Mouse (Mus musculus): ENCODE data around the gene Nek8. TPM values are rescaled to one million over a fixed set of nuclear protein-coding genes. Genes with fewer than 3 reads are reported as not detected.
A peak's percentile ranks its signal among the peaks of the same experiment; 100 is the strongest.
"Not testable (repeated sequence)": the region's sequence is repeated elsewhere in the genome, so short reads cannot be mapped to it uniquely, and the experiment has no call there.

Gene Nek8
- polyA plus RNA-seq, 1 experiment from 2014 or later, result 16.5 TPM

GRCm38 (mm10) chr11:78194411-78195100 lies 18.1 kb upstream of the Nek8 start:
- Histone ChIP-seq H3K36me3 (peaks cover 29% of the 10 kb centered on the region), H3K27ac (peak overlapping the region; percentile 85), H3K4me3 (peak overlapping the region; percentile 59), H3K4me1 (peaks cover 26% of the 10 kb centered on the region), H3K27me3 (ENCODE audit: insufficient read depth, poor library complexity, severe bottlenecking) (no peaks in the 10 kb centered on the region), H3K9me3 (no peaks in the 10 kb centered on the region)
- DNase-seq (ENCODE audit: low spot score), result peak; percentile 93
- WGBS, result 3% methylated on average over 30 of the region's 30 CpGs

GRCm38 (mm10) chr11:78193113-78193512 lies 16.6 kb upstream of the Nek8 start, which contains the start of gene Proca1:
Proca1 (plus strand) TSS chr11:78193392.
- Histone ChIP-seq H3K27me3 (ENCODE audit: insufficient read depth, poor library complexity, severe bottlenecking) (no peaks in the 10 kb centered on the region), H3K9me3 (no peaks in the 10 kb centered on the region), H3K4me1 (peaks cover 39% of the 10 kb centered on the region), H3K4me3 (peak within 1 kb of the TSS; percentile 59), H3K27ac (peak within 1 kb of the TSS; percentile 85), H3K36me3 (peaks cover 29% of the 10 kb centered on the region)
- WGBS, result 74% methylated on average over 1 of the region's 1 CpGs
- DNase-seq (ENCODE audit: low spot score), result no peak

GRCm38 (mm10) chr11:78190041-78190440 lies 13.6 kb upstream of the Nek8 start:
- Histone ChIP-seq H3K27me3 (ENCODE audit: insufficient read depth, poor library complexity, severe bottlenecking) (no peaks in the 10 kb centered on the region), H3K36me3 (peaks cover 29% of the 10 kb centered on the region), H3K4me3 (peak overlapping the region; percentile 87), H3K27ac (peak overlapping the region; percentile 99), H3K4me1 (peaks cover 32% of the 10 kb centered on the region), H3K9me3 (no peaks in the 10 kb centered on the region)
- WGBS, result 72% methylated on average over 6 of the region's 6 CpGs
- DNase-seq (ENCODE audit: low spot score), result no peak

- H3K36me3 ChIP-seq, result peaks cover 29% of the 10 kb centered on the region
- peaks cover 26% of the 10 kb centered on the region for H3K4me1 ChIP-seq
- WGBS, result under 1% methylated on average over 42 of the region's 42 CpGs
- no peaks in the 10 kb centered on the region for H3K9me3 ChIP-seq
- peak; percentile 91 for DNase-seq (ENCODE audit: low spot score)
- peak overlapping the region; percentile 87 for H3K4me3 ChIP-seq
- H3K27ac ChIP-seq, result peak overlapping the region; percentile 99
- no peaks in the 10 kb centered on the region for H3K27me3 ChIP-seq (ENCODE audit: insufficient read depth, poor library complexity, severe bottlenecking)
Observed at GRCm38 (mm10) chr11:78189234-78190040, 13.0 kb upstream of the Nek8 start.

- WGBS, result under 1% methylated on average over 79 of the region's 80 CpGs
- DNase-seq (ENCODE audit: low spot score), result peak; percentile 92
- peaks cover 29% of the 10 kb centered on the region for H3K36me3 ChIP-seq
Observed at GRCm38 (mm10) chr11:78188331-78189233, 12.1 kb upstream of the Nek8 start, which contains the start of gene Rab34. Rab34 (plus strand) TSS chr11:78188430.

GRCm38 (mm10) chr11:78184702-78185101 lies 8.2 kb upstream of the Nek8 start:
- not testable (repeated sequence) for H3K9me3 ChIP-seq; H3K27me3 ChIP-seq (ENCODE audit: insufficient read depth, poor library complexity, severe bottlenecking); H3K27ac ChIP-seq; DNase-seq (ENCODE audit: low spot score)
- Histone ChIP-seq H3K4me3 (0 out of 2 replicates have a peak overlapping the region, but pooled peaks have one; percentile 92), H3K4me1 (peaks cover 49% of the 10 kb centered on the region), H3K36me3 (peaks cover 26% of the 10 kb centered on the region)
- 94% methylated on average over 6 of the region's 6 CpGs for WGBS

More at GRCm38 (mm10) chr11:78188331-78189233, 12.1 kb upstream of the Nek8 start, which contains the start of gene Rab34:
- H3K4me1 ChIP-seq, result peaks cover 28% of the 10 kb centered on the region
- H3K9me3 ChIP-seq, result no peaks in the 10 kb centered on the region
- H3K27ac ChIP-seq, result peak within 1 kb of the TSS; percentile 99
- H3K27me3 ChIP-seq (ENCODE audit: insufficient read depth, poor library complexity, severe bottlenecking), result no peaks in the 10 kb centered on the region
- peak within 1 kb of the TSS; percentile 87 for H3K4me3 ChIP-seq

GRCm38 (mm10) chr11:78183884-78184514 lies 7.5 kb upstream of the Nek8 start:
- H3K9me3 ChIP-seq, result no peaks in the 10 kb centered on the region
- H3K27ac ChIP-seq, result peak overlapping the region; percentile 96
- H3K27me3 ChIP-seq (ENCODE audit: insufficient read depth, poor library complexity, severe bottlenecking), result no peaks in the 10 kb centered on the region
- no peak for DNase-seq (ENCODE audit: low spot score)
- peaks cover 48% of the 10 kb centered on the region for H3K4me1 ChIP-seq
- peaks cover 31% of the 10 kb centered on the region for H3K36me3 ChIP-seq
- 43% methylated on average over 10 of the region's 10 CpGs for WGBS
- peak overlapping the region; percentile 92 for H3K4me3 ChIP-seq

- H3K9me3 ChIP-seq, result no peaks in the 10 kb centered on the region
- peak; percentile 94 for DNase-seq (ENCODE audit: low spot score)
- under 1% methylated on average over 38 of the region's 38 CpGs for WGBS
- H3K27me3 ChIP-seq (ENCODE audit: insufficient read depth, poor library complexity, severe bottlenecking), result no peaks in the 10 kb centered on the region
- peak within 1 kb of the TSS; percentile 96 for H3K27ac ChIP-seq
- peaks cover 31% of the 10 kb centered on the region for H3K36me3 ChIP-seq
- peaks cover 49% of the 10 kb centered on the region for H3K4me1 ChIP-seq
- peak within 1 kb of the TSS; percentile 92 for H3K4me3 ChIP-seq
Observed at GRCm38 (mm10) chr11:78182961-78183844, 6.7 kb upstream of the Nek8 start, which contains the start of gene Rpl23a. Rpl23a (minus strand) TSS chr11:78183584.

GRCm38 (mm10) chr11:78182450-78182849 lies 6.0 kb upstream of the Nek8 start:
- Histone ChIP-seq H3K4me1 (peaks cover 51% of the 10 kb centered on the region), H3K27me3 (ENCODE audit: insufficient read depth, poor library complexity, severe bottlenecking) (no peaks in the 10 kb centered on the region), H3K36me3 (peaks cover 31% of the 10 kb centered on the region), H3K27ac (peak overlapping the region; percentile 96), H3K9me3 (no peaks in the 10 kb centered on the region), H3K4me3 (peak overlapping the region; percentile 92)
- DNase-seq (ENCODE audit: low spot score), result no peak
- 3% methylated on average over 7 of the region's 7 CpGs for WGBS

- WGBS, result 41% methylated on average over 2 of the region's 2 CpGs
- Histone ChIP-seq H3K4me3 (peak overlapping the region; percentile 92), H3K27ac (0 out of 2 replicates have a peak overlapping the region, but pooled peaks have one; percentile 22), H3K4me1 (peaks cover 52% of the 10 kb centered on the region), H3K36me3 (peaks cover 31% of the 10 kb centered on the region), H3K27me3 (ENCODE audit: insufficient read depth, poor library complexity, severe bottlenecking) (no peaks in the 10 kb centered on the region), H3K9me3 (no peaks in the 10 kb centered on the region)
- DNase-seq (ENCODE audit: low spot score), result no peak
Observed at GRCm38 (mm10) chr11:78181830-78182357, 5.4 kb upstream of the Nek8 start.

Data from heart, embryonic 10.5 days (tissue).